Mouse (Mus musculus): ENCODE results near the gene Olfr509. TPM values are rescaled to one million over a fixed set of nuclear protein-coding genes. Genes with fewer than 3 reads are reported as not detected.
"Not testable (repeated sequence)": the region's sequence is repeated elsewhere in the genome, so short reads cannot be mapped to it uniquely, and the experiment has no call there.

Olfr509 gene
- not detected in 2 replicates for polyA plus RNA-seq (2011; ENCODE audit: insufficient read length, low read depth, missing spikeins)

DNA sequence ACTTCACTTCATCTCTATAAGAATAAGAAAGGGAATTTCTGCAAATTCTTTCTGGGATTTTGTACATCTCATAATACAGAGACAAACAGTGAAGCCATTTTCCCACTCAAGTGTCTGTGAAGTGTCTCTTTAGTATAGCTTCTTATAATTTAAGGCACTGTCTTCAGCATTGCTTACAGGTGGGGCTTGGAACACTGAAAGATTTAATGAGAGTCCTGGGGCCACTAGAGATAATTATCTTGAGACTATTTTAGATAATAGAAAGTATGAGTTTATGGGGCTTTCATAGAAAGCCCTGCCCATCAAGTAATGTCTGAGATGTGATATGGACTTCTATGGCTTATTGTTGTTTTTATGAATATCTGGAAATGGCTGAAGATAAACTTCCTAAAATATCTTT is at the start of gene Olfr509:
Gene Olfr509, minus strand, starts transcription at position 101 of the 400 bp plus-strand sequence.
- H3K27ac ChIP-seq (ENCODE audit: insufficient read depth, low read length) = no peak within 1 kb of the TSS

DNA sequence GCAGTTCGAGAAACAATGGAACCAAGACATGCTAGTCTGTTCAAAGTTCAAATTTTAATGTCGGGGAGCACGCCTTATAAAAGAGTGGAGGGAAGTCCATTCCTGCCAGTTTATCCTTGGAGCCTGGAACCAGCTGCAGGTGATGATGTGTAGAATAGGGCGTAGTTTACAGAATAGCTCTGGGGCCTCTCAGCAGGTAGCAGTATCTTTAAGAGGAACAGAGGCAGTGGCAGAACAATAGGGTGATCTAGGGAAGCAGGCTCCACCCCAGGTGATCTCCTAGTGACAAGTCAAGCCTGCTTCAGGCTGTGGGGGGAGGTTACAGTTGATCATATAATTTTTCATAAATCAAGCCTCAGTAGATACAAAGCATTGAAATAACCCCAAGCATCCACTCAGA is 27.2 kb upstream of the Olfr509 start:
- Histone ChIP-seq H3K4me3 (ENCODE audit: insufficient read depth, low read length) (no peak overlapping the region), H3K4me1 (ENCODE audit: control insufficient read depth, insufficient read depth, low read length) (no peaks in the 10 kb centered on the region), H3K27ac (ENCODE audit: insufficient read depth, low read length) (no peak overlapping the region)
- TF ChIP-seq POLR2A (IDR thresholded peaks at IDR 0.05; ENCODE audit: low read depth, low read length) = no peak
- no peak for TF ChIP-seq CTCF (IDR thresholded peaks at IDR 0.05; ENCODE audit: borderline replicate concordance, insufficient read depth, low read length)

More for the DNA sequence above, at the start of gene Olfr509:
- TF ChIP-seq CTCF (IDR thresholded peaks at IDR 0.05; ENCODE audit: borderline replicate concordance, insufficient read depth, low read length) = no peak
- TF ChIP-seq POLR2A (IDR thresholded peaks at IDR 0.05; ENCODE audit: low read depth, low read length) = no peak
- Histone ChIP-seq H3K4me3 (ENCODE audit: insufficient read depth, low read length) (no peak within 1 kb of the TSS), H3K4me1 (ENCODE audit: control insufficient read depth, insufficient read depth, low read length) (no peaks in the 10 kb centered on the region)

DNA sequence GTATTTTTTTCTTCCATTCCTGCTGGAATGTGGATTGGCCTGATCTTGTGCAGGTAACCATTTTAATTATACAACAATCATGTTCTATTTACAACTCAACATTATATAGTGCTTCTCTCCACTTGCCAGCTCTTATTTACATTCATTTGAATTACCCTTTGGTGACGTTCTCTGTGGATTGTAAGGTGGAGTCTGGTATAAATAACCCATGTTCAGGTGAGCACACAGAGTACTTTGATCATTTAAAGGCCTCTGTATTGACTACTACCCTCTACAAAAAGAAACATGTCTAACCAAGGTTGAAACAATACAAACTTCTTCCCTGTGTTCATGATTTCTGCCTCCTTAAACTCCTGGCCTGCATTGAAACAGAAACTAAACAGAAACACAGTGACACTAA is 19.4 kb upstream of the Olfr509 start:
- Histone ChIP-seq H3K4me1 (ENCODE audit: control insufficient read depth, insufficient read depth, low read length) (no peaks in the 10 kb centered on the region), H3K27ac (ENCODE audit: insufficient read depth, low read length) (no peak overlapping the region), H3K4me3 (ENCODE audit: insufficient read depth, low read length) (no peak overlapping the region)
- TF ChIP-seq POLR2A (IDR thresholded peaks at IDR 0.05; ENCODE audit: low read depth, low read length) (no peak), CTCF (IDR thresholded peaks at IDR 0.05; ENCODE audit: borderline replicate concordance, insufficient read depth, low read length) (no peak)

DNA sequence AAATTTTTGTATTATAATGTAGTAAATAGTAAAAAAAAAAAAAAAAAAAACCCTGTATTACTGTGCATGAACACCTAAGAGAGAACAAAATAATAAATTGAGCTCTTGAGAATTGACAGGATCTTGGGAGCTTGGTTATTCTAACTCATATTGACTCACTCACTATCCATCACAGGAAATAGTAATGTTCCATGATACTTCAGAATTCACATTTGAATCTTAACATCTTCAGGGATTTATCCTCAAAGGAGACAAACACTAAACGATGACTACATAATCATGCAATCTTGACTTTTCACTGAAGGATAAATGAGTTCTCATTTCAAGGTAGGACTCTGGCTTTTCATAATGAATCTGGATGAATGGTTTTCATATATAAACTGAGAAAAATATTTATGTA is 14.4 kb upstream of the Olfr509 start, which contains the start of gene Olfr510:
Gene Olfr510, plus strand, starts transcription at position 301 of the 400 bp plus-strand sequence.
- Histone ChIP-seq H3K4me3 (ENCODE audit: insufficient read depth, low read length) (no peak within 1 kb of the TSS), H3K27ac (ENCODE audit: insufficient read depth, low read length) (no peak within 1 kb of the TSS), H3K4me1 (ENCODE audit: control insufficient read depth, insufficient read depth, low read length) (no peaks in the 10 kb centered on the region)
- no peak for TF ChIP-seq POLR2A (IDR thresholded peaks at IDR 0.05; ENCODE audit: low read depth, low read length)
- TF ChIP-seq CTCF (IDR thresholded peaks at IDR 0.05; ENCODE audit: borderline replicate concordance, insufficient read depth, low read length) = no peak

DNA sequence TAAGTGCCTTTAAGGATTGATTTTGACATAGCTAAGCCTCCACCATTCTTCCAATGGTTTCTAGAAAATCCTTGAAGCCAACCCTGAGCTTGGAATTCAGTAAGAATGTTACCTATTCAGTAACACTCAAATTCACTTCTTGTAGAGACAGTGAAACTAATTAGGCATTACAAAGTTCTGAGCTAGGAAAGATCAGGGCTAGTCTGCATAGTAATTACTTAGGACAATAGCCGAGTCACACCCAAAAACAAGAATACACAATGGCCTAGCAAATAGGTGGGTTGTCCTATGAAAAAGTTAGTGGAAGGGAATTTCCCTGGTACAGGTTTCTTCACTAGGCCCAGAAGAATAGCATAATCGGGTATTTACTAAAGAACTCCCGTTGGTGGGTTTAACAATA is 10.7 kb upstream of the Olfr509 start:
- Histone ChIP-seq H3K4me3 (ENCODE audit: insufficient read depth, low read length) (no peak overlapping the region), H3K27ac (ENCODE audit: insufficient read depth, low read length) (no peak overlapping the region), H3K4me1 (ENCODE audit: control insufficient read depth, insufficient read depth, low read length) (no peaks in the 10 kb centered on the region)
- TF ChIP-seq POLR2A (IDR thresholded peaks at IDR 0.05; ENCODE audit: low read depth, low read length) (no peak), CTCF (IDR thresholded peaks at IDR 0.05; ENCODE audit: borderline replicate concordance, insufficient read depth, low read length) (no peak)

DNA sequence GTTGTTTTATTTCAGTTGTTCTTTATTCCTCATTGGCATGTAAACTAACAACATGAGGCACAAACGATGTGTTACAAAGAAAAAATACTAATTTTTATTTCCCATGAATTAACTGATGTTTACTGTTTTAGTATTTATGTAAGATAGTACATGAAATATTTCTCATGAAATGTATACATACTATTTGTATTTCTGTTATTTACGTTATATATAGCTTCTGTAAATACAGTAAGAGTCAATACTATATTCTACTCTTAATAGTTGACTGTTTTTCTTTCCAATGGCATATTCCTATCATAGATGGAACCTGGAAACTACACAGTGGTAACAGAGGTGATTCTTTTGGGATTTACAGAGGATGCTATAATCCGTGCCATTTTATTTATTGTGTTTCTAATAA is 22.0 kb downstream of the Olfr509 start, which contains the start of gene Olfr508:
Gene Olfr508, plus strand, starts transcription at position 301 of the 400 bp plus-strand sequence.
- H3K4me3 ChIP-seq (ENCODE audit: insufficient read depth, low read length) = no peak within 1 kb of the TSS
- TF ChIP-seq POLR2A (IDR thresholded peaks at IDR 0.05; ENCODE audit: low read depth, low read length) (no peak), CTCF (IDR thresholded peaks at IDR 0.05; ENCODE audit: borderline replicate concordance, insufficient read depth, low read length) (no peak)
- H3K27ac ChIP-seq (ENCODE audit: insufficient read depth, low read length) = no peak within 1 kb of the TSS
- no peaks in the 10 kb centered on the region for H3K4me1 ChIP-seq (ENCODE audit: control insufficient read depth, insufficient read depth, low read length)

DNA sequence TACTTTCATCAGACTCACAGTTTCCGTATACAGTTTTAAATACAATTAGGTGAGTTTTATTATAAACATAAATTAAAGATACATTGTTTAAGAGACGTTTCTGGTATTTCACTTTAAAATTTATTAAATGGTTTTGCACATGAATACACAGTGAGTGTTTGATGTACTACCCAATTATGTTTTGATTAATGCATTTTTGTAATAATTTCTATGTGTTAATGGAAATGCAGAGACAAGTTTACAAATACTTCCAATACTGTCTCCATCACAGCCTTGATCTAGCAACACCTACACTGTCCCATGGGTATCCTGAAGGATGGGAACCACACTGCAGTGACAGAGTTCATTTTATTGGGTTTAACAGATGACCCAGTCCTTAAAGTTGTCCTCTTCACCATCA is 30.2 kb downstream of the Olfr509 start, which contains the start of gene Olfr507:
Gene Olfr507, plus strand, starts transcription at position 301 of the 400 bp plus-strand sequence.
- no peak within 1 kb of the TSS for H3K4me3 ChIP-seq (ENCODE audit: insufficient read depth, low read length)
- TF ChIP-seq POLR2A (IDR thresholded peaks at IDR 0.05; ENCODE audit: low read depth, low read length) = no peak
- TF ChIP-seq CTCF (IDR thresholded peaks at IDR 0.05; ENCODE audit: borderline replicate concordance, insufficient read depth, low read length) = no peak
- H3K27ac ChIP-seq (ENCODE audit: insufficient read depth, low read length) = no peak within 1 kb of the TSS
- H3K4me1 ChIP-seq (ENCODE audit: control insufficient read depth, insufficient read depth, low read length) = no peaks in the 10 kb centered on the region

DNA sequence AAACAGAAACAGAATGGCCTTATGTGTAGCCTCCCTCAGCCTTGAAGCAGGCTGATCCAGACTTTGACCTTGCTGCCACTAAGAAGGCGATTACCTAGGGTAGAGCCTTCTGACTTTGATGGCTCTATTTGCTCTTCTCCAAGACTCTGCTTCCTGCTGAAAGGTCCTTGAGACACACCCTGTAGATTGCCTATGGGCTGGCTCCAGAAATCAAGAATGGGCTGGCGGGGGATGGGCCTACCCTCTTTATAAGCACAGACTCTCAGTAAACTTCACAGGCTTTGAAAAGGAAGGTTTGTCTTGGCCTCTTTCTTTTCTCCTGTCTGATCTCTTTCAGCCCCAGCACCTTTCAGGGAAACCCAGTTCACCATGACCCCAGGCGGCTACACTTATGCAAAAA is 34.9 kb downstream of the Olfr509 start:
- H3K4me3 ChIP-seq (ENCODE audit: insufficient read depth, low read length); H3K4me1 ChIP-seq (ENCODE audit: control insufficient read depth, insufficient read depth, low read length); H3K27ac ChIP-seq (ENCODE audit: insufficient read depth, low read length): not testable (repeated sequence)

DNA sequence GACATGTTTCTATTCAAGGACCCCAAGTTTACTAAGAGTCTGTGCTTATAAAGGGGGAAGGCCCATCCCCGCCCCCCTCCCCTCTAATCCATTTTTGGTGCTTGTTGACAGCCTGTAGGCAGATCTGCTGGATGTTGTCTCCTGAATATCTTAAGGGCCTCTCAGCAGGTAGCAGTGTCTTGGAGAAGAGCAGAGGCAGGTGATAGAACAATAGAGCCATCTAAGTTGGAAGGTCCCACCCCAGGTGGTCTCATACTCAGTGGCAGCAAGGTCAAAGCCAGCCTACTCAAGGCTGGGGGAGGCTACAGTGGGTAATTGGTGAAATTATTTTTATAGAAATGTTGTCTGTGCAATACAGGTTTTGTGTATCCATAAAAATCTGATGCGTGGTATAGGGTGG is 37.6 kb downstream of the Olfr509 start:
- no peaks in the 10 kb centered on the region for H3K4me1 ChIP-seq (ENCODE audit: control insufficient read depth, insufficient read depth, low read length)
- TF ChIP-seq POLR2A (IDR thresholded peaks at IDR 0.05; ENCODE audit: low read depth, low read length) = no peak
- no peak for TF ChIP-seq CTCF (IDR thresholded peaks at IDR 0.05; ENCODE audit: borderline replicate concordance, insufficient read depth, low read length)
- no peak overlapping the region for H3K27ac ChIP-seq (ENCODE audit: insufficient read depth, low read length)
- H3K4me3 ChIP-seq (ENCODE audit: insufficient read depth, low read length) = no peak overlapping the region

DNA sequence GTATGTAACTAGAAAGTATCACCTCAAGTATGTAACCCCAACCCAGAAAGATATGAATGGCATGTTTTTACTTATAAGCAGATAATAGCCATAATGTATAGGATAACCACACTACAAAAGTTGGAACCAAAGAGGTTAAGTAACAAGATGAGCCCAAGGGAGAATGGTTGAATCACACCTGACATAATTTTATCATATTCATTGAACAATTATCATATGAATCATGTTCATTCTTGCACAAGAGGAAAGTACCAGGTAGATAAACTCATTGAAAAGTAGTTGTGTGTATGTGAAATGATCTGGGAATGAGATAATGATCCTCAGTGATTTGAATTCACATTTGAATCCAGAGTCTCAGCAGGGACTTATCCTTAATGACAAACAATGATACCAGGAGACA is 41.2 kb downstream of the Olfr509 start, which contains the start of gene Olfr506:
Gene Olfr506, plus strand, starts transcription at position 301 of the 400 bp plus-strand sequence.
- Histone ChIP-seq H3K4me1 (ENCODE audit: control insufficient read depth, insufficient read depth, low read length) (no peaks in the 10 kb centered on the region), H3K4me3 (ENCODE audit: insufficient read depth, low read length) (no peak within 1 kb of the TSS), H3K27ac (ENCODE audit: insufficient read depth, low read length) (no peak within 1 kb of the TSS)
- no peak for TF ChIP-seq POLR2A (IDR thresholded peaks at IDR 0.05; ENCODE audit: low read depth, low read length)
- TF ChIP-seq CTCF (IDR thresholded peaks at IDR 0.05; ENCODE audit: borderline replicate concordance, insufficient read depth, low read length) = no peak

DNA sequence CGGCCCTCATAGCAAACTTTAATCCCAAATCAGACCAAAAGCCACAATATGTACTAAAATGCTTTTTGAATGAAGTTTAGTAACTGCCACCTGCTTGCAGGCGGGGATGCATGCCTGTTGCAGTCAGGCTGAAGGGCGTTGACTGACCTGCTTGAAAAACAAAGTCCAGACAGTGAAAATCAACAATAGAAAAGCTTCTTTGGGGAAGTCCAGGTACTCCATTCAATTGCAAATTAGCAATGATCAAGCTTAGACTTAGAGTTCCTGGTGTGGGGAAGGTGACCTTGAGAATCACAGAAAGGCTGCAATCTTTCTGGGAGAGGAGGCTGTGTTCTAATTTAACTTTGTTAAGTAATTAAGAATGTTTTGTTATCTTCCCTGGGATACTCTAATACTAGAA is 49.8 kb downstream of the Olfr509 start:
- H3K27ac ChIP-seq (ENCODE audit: insufficient read depth, low read length); H3K4me1 ChIP-seq (ENCODE audit: control insufficient read depth, insufficient read depth, low read length); H3K4me3 ChIP-seq (ENCODE audit: insufficient read depth, low read length): not testable (repeated sequence)

Other genes with a start within 250 kb of the Olfr509 start
- not detected in 2 replicates for gene Olfr497, start 231.5 kb downstream of the Olfr509 start, polyA plus RNA-seq (2011; ENCODE audit: insufficient read length, low read depth, missing spikeins)
- gene Olfr498, start 186.6 kb downstream of the Olfr509 start, polyA plus RNA-seq (2011; ENCODE audit: insufficient read length, low read depth, missing spikeins) = not detected in 2 replicates
- gene Olfr502, start 126.8 kb downstream of the Olfr509 start, polyA plus RNA-seq (2011; ENCODE audit: insufficient read length, low read depth, missing spikeins) = not detected in 2 replicates
- gene Olfr503, start 107.4 kb downstream of the Olfr509 start, polyA plus RNA-seq (2011; ENCODE audit: insufficient read length, low read depth, missing spikeins) = not detected in 2 replicates
- gene Olfr504, start 86.1 kb downstream of the Olfr509 start, polyA plus RNA-seq (2011; ENCODE audit: insufficient read length, low read depth, missing spikeins) = not detected in 2 replicates
- gene Olfr506, start 41.1 kb downstream of the Olfr509 start, polyA plus RNA-seq (2011; ENCODE audit: insufficient read length, low read depth, missing spikeins) = not detected in 2 replicates
- gene Olfr507, start 30.1 kb downstream of the Olfr509 start, polyA plus RNA-seq (2011; ENCODE audit: insufficient read length, low read depth, missing spikeins) = not detected in 2 replicates
- gene Olfr508, start 21.9 kb downstream of the Olfr509 start, polyA plus RNA-seq (2011; ENCODE audit: insufficient read length, low read depth, missing spikeins) = not detected in 2 replicates
- gene Olfr510, start 14.5 kb upstream of the Olfr509 start, polyA plus RNA-seq (2011; ENCODE audit: insufficient read length, low read depth, missing spikeins) = not detected in 2 replicates
- not detected in 2 replicates for gene Olfr512, start 61.4 kb upstream of the Olfr509 start, polyA plus RNA-seq (2011; ENCODE audit: insufficient read length, low read depth, missing spikeins)
- gene Olfr513, start 99.1 kb upstream of the Olfr509 start, polyA plus RNA-seq (2011; ENCODE audit: insufficient read length, low read depth, missing spikeins) = not detected in 2 replicates
- gene Olfr514, start 174.1 kb upstream of the Olfr509 start, polyA plus RNA-seq (2011; ENCODE audit: insufficient read length, low read depth, missing spikeins) = not detected in 2 replicates
- gene Olfr516, start 198.6 kb upstream of the Olfr509 start, polyA plus RNA-seq (2011; ENCODE audit: insufficient read length, low read depth, missing spikeins) = not detected in 2 replicates
- not detected in 2 replicates for gene Olfr517, start 220.5 kb upstream of the Olfr509 start, polyA plus RNA-seq (2011; ENCODE audit: insufficient read length, low read depth, missing spikeins)
- gene Olfr518, start 233.1 kb upstream of the Olfr509 start, polyA plus RNA-seq (2011; ENCODE audit: insufficient read length, low read depth, missing spikeins) = not detected in 2 replicates
- not detected in 2 replicates for gene Olfr519, start 242.5 kb upstream of the Olfr509 start, polyA plus RNA-seq (2011; ENCODE audit: insufficient read length, low read depth, missing spikeins)

All from embryonic fibroblast, embryonic 13.5 days (primary cell).